Mouse (Mus musculus): ENCODE results near the gene Rab8a.

The Rab8a gene

GRCm38 (mm10) chr8:72146556-72146955 is 14.4 kb upstream of the Rab8a start:
- no peak for DNase-seq (ENCODE audit: low spot score)

- no peak for DNase-seq (ENCODE audit: low spot score)
Measured at GRCm38 (mm10) chr8:72147266-72147665, 13.7 kb upstream of the Rab8a start.

- DNase-seq (ENCODE audit: low spot score): no peak
Measured at GRCm38 (mm10) chr8:72149056-72149455, 11.9 kb upstream of the Rab8a start.

GRCm38 (mm10) chr8:72151418-72152078 is 9.5 kb upstream of the Rab8a start:
- no peak for DNase-seq (ENCODE audit: low spot score)

GRCm38 (mm10) chr8:72153382-72153781 is 7.6 kb upstream of the Rab8a start:
- no peak for DNase-seq (ENCODE audit: low spot score)

- DNase-seq (ENCODE audit: low spot score): no peak
Measured at GRCm38 (mm10) chr8:72158096-72158495, 2.9 kb upstream of the Rab8a start.

- no peak for DNase-seq (ENCODE audit: low spot score)
Measured at GRCm38 (mm10) chr8:72158726-72159125, 2.3 kb upstream of the Rab8a start.

GRCm38 (mm10) chr8:72160007-72160406 is 993 bp upstream of the Rab8a start:
- DNase-seq (ENCODE audit: low spot score): peak; percentile 7

GRCm38 (mm10) chr8:72162821-72163220 is 1.8 kb downstream of the Rab8a start:
- no peak for DNase-seq (ENCODE audit: low spot score)

GRCm38 (mm10) chr8:72169098-72169668 is 8.2 kb downstream of the Rab8a start:
- no peak for DNase-seq (ENCODE audit: low spot score)

GRCm38 (mm10) chr8:72169681-72170249 is 8.8 kb downstream of the Rab8a start:
- DNase-seq (ENCODE audit: low spot score): no peak

GRCm38 (mm10) chr8:72177346-72177925 is 16.4 kb downstream of the Rab8a start:
- DNase-seq (ENCODE audit: low spot score): peak; percentile 77

GRCm38 (mm10) chr8:72183554-72184202 is 22.7 kb downstream of the Rab8a start:
- no peak for DNase-seq (ENCODE audit: low spot score)

- DNase-seq (ENCODE audit: low spot score): no peak
Measured at GRCm38 (mm10) chr8:72187793-72188331, 26.9 kb downstream of the Rab8a start.

- no peak for DNase-seq (ENCODE audit: low spot score)
Measured at GRCm38 (mm10) chr8:72189417-72190214, 28.6 kb downstream of the Rab8a start, which contains the start of gene Hsh2d. Gene Hsh2d (plus strand): TSS chr8:72189638.

- DNase-seq (ENCODE audit: low spot score): no peak
Measured at GRCm38 (mm10) chr8:72190215-72190539, 29.2 kb downstream of the Rab8a start.

GRCm38 (mm10) chr8:72192065-72192464 is 31.1 kb downstream of the Rab8a start:
- no peak for DNase-seq (ENCODE audit: low spot score)

GRCm38 (mm10) chr8:72197997-72198396 is 37.0 kb downstream of the Rab8a start:
- no peak for DNase-seq (ENCODE audit: low spot score)

GRCm38 (mm10) chr8:72208582-72208981 is 47.6 kb downstream of the Rab8a start:
- DNase-seq (ENCODE audit: low spot score): no peak

- no peak for DNase-seq (ENCODE audit: low spot score)
Measured at GRCm38 (mm10) chr8:72210222-72210621, 49.2 kb downstream of the Rab8a start.

GRCm38 (mm10) chr8:72210710-72211109 is 49.7 kb downstream of the Rab8a start:
- DNase-seq (ENCODE audit: low spot score): no peak

GRCm38 (mm10) chr8:72211846-72212245 is 50.8 kb downstream of the Rab8a start:
- no peak for DNase-seq (ENCODE audit: low spot score)

All from retina, embryonic 14.5 days (tissue).